8 mouse cellular contexts compared by ENCODE assay signal in genomic region chr8:94857346-94858173, GRCm38 (mm10). TPM values are rescaled to one million over a fixed set of nuclear protein-coding genes. Genes with fewer than 3 reads are reported as not detected.
DNase-seq lines count a peak whose midpoint lies in the region; ATAC-seq lines count a peak whose summit lies in the region.

Polr2c (plus strand) TSS chr8:94857450.

- H3K9me3 ChIP-seq in hindbrain, embryonic 12.5 days (replicated peaks): no peaks in the 10 kb centered on the region

- H3K4me3 ChIP-seq in hindbrain, embryonic 12.5 days: peak within 1 kb of the TSS; percentile 97

- peaks cover 16% of the 10 kb centered on the region for H3K4me1 ChIP-seq in hindbrain, embryonic 12.5 days

- H3K36me3 ChIP-seq in hindbrain, embryonic 12.5 days: peaks cover 42% of the 10 kb centered on the region

- peak; percentile 82 for ATAC-seq in hindbrain, embryonic 12.5 days (ENCODE audit: low FRiP score)

- H3K27ac ChIP-seq in hindbrain, embryonic 12.5 days: peak within 1 kb of the TSS; percentile 77

- peak within 1 kb of the TSS; percentile 97 for H3K9ac ChIP-seq in hindbrain, embryonic 12.5 days

- under 1% methylated on average over 68 of the region's 68 CpGs for WGBS in hindbrain, embryonic 12.5 days

- peak within 1 kb of the TSS; percentile 87 for H3K4me2 ChIP-seq in hindbrain, embryonic 12.5 days (replicated peaks)

- no peaks in the 10 kb centered on the region for H3K27me3 ChIP-seq in hindbrain, embryonic 12.5 days

- peak; percentile 90 for DNase-seq in Muller cell, postnatal 12 days (ENCODE audit: inconsistent ontology term)
- DNase-seq in cerebellum, postnatal 10 days: peak; percentile 97
- DNase-seq in frontal cortex, postnatal 14 days (ENCODE audit: low spot score in 2 of 2): peak; percentile 77 to 87
- peak; percentile 89 to 92 for DNase-seq in layer of hippocampus, postnatal 14 days (ENCODE audit: low spot score in 2 of 2)
- peak; percentile 93 for DNase-seq in lung, postnatal 10 days
- peak; percentile 94 for DNase-seq in ovary, postnatal 14 days (ENCODE audit: low spot score)
- peak; percentile 78 to 95 for DNase-seq in thymus, postnatal 10 days (ENCODE audit: low spot score in 2 of 2)

RNA-seq across cellular contexts. Expression of gene Polr2c, which starts in this region (rescaled TPM):
- polyA plus RNA-seq in hindbrain, embryonic 12.5 days (2016; fragmentation: Nextera tagmentation; extraction: Ambion mirVana): 120 and 129 TPM in 2 replicates
- 10 to 100 TPM; 50.0 to 57.8 TPM for total RNA-seq in layer of hippocampus, postnatal 14 days (2021)

Comparison
In these comparisons a context has a peak if more than half of its experiments do, and no peak if none do; other contexts are left out.
1. Peak in every context shown above with its lines: DNase-seq, ATAC-seq, H3K4me3 ChIP-seq and H3K27ac ChIP-seq.